Mouse (Mus musculus): Measurements from ENCODE around the gene Tnfrsf1b.
A peak's percentile ranks its signal among the peaks of the same experiment; 100 is the strongest.

The Tnfrsf1b gene

DNA sequence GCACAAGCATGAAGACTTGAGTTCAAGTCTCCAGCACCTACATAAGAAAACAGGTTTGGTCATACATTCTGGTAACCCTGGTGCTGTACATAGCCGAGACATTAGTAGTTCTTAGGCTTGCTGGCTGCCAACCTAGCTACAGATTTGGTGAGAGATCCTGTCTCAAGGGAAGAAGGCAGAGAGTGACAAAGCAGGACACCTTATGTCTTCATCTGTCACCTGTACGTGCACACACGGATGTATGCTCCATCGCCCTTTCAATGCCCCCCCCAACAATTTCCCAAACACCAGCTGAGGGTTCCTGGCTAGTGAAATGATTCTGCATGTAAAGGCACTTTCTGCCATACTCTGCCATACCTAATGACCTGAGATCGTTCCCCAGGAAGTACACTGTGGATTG, 9.5 kb upstream of the Tnfrsf1b start:
- DNase-seq = no peak

DNA sequence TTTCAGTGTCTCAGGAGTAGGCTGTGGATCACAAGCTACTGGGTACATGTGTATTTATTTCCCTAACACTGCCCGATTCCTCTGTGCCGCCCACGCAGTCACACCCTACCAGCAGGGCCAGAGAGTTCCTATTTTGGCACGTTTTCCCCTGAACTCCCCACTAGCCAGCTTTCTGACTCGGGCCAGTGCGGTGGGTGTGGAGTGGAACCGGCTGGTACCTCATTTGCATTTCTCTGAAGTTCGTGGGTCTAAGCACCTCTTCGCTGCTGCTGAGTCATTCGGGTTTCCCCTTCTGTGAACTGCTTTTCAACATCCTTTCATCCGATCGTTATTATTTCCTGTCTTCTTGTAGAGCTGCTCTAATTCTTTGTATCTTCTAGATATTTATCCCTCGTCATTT, 7.7 kb upstream of the Tnfrsf1b start:
- DNase-seq = peak; percentile 84 to 88

DNA sequence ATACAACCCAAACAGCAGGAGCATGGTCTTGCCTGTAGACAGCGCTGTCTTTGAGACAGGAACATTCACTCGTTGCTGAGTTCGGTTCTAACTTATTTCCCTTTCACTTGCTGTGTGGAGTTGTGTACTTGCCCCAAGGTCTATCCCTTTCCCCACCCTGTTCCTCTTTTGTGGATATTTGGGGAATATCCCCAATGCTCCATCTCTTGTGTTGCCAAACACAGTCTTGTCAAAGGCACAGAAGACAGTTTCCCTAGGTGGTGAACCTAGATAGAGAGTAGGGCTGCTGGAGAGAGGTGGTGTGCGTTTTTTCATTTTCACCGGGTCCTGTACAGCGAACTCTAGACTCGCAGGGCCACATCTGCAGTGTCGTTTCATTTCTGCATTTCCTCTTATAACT, 5.9 kb upstream of the Tnfrsf1b start:
- no peak for DNase-seq

DNA sequence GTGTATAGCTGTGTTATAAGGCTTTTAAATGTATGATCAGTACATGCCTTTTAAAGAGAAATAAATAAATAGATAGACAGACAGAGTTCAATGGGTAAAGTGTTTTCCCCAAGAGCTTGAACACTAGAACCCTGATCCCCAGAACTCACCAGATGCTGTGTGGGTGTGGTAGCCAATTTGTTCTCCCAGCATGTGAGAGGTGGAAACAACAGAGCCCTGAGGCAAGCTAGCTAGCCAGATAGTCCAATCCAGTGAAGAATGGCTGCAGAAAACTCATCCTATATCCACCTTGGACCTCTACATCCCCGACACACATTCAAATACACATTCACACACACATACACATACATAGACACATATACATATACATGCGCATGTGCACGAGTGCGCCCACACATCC, 4.9 kb upstream of the Tnfrsf1b start:
- DNase-seq = no peak

DNA sequence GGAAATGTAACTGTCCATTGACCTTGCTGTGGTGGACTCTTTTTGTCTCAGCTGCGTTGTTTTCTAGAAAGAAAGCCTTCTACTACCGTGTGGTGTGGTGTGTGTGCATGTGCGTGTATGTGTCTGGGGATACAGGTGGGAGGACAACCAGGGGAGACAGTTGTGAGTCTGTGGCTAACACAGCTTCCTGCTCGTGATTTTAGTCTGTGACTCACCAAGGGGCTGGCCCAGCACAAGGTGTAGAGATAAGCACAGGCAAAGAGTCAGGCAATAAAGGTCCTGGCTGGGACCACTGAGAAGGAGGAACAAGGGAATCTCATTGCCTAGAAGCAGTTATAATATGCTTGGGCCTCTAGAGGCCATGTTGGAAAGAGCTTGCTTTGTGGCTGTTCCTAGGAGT, 3.3 kb upstream of the Tnfrsf1b start:
- peak in 1 of 2 experiments; percentile 40 for DNase-seq

DNA sequence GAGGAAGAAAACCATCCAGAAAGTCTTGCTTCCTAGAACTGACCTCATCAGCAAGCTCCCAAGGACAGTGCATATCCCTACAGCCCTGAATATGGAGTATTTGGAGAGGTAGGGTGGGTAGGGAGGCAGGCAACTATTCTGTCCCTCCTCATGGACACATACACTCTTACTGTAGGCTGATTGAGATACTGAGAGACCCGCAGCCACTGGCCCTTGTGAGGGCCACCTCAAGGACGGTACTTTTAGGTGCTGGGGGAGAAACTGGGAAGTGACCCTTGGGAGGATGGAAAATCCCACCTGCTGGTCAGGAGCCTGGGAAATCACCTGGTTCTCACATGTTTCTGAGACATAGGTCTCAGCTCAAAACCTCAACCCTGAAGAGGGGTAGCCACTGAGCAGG, 886 bp upstream of the Tnfrsf1b start:
- no peak for DNase-seq

DNA sequence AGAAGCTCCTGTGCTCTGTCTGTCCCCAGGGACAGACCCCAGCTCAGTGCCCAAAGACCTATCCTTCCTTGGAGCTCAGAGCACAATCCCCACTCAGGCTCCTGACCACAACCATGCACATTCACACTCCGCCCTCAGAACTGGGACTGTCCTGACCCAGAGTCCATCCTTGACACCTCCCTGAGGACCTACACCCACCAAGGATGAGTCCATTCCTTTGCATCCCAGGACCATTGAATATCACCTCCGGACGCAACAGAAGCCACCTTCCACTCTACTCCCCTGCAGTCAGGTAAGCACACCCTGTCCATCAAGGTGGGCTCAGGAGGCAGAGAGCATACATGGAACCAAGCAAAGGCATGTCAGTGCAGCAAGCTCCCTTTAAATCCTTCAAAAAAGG, 1.1 kb downstream of the Tnfrsf1b start:
- no peak for DNase-seq

DNA sequence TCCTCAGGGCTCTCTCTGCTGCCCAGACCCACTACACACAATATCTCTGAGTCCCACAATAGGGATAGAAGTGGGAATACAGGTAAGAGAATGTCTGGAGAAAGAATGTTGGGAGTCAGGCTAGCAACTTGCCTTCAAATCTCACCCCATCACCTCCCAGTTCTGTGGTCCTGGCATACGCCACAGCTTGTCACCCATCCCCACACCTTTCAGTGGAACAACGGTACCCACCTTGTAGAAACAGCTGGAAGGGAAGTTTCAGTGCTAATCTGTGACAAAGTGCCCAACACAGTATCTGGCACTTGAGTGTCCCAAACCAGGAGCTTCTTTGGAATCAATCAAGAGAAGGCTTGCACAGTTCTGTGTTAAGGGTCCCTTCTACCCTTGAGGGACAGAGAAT, 2.0 kb downstream of the Tnfrsf1b start:
- DNase-seq = no peak

DNA sequence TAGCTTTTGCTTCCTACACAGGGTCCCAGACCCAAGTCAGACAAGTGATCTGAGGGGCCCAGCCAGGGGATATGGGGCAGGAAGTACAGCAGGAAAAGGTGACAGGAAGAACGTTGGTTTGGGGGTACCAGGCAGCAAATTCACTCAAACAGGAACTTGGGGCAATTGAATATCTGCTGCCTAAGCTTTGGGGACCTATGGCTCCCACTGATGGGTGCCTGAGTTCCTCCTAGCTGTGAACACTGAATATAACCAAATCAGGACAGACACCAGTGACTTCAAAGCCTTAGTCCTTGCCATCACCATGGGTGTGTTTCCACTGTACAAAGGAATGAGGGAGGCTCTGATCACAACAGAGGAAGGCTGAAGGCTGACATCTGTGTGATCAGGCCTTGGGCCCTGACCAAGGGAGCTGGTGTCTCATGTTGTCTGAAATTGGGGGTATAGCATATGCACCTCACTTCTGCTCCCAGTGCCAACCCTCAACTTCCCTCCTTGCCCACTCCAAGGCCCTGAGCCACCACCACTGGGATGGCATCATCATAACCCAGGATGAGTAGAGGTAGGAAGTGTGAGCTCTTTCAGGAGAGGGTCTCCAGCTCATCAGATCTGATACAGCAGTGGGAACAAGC, 3.8 kb downstream of the Tnfrsf1b start:
- DNase-seq = peak in 1 of 2 experiments; percentile 25

DNA sequence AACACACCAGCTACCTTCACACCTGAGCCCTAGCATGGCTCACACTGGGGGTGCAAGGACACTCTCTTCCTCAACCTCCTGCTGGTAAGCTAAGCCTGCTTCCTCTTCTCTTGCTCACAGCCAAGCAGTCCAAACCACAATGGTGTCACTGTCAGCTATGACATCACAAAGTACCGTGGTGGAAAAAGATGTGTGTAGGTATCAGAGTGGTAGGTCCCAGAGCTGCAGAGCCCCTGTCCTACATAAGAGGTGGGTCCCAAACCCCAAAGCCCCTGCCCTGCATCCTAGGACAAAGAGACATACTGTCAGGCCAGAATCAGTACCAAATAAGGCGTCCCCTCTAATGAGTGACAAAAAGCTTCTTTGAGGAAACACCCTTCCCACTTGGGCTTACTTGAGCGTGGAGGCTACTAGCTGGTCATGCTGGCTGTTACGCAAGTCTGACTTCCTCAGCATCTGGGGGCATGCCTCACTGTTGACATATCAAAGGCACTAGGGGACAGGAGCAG, 5.9 kb downstream of the Tnfrsf1b start:
- DNase-seq = peak; percentile 88

DNA sequence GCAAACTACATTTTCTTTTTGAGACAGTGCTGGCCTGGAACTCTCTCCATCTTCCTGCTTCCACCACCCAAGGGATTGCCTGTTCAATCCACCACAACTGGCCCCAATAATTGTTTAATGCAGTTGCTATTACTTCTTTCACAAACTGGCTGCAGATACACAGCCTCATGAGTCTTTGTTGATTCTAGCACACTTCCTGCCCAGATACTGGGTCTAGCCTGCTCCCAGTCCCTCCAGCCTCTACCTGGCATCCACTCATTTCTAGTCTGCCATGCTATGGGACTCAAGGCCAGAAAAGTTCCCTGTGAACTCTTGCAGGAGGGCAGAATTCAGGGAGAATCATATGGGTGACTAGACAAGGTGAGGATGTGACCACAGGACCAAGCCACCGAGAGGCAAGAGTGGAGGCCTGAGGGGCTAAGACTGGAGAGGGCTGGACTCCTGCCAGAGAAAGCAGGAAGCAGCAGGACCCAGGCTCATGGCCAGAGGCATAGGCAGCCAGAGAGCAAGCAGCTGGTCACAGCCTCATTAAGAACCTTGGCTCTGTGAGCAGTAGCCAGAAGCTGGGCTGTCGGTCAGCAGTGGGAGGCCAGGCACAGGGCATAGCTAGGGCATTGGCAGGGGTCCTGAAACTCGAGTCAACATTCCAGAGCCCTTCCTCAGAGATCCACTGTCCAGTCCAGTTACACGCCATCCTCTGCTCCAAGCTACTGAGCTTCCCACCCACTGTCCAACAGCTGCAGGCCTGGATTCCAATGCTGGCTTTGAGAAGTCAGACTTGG, 7.4 kb downstream of the Tnfrsf1b start:
- DNase-seq = no peak

DNA sequence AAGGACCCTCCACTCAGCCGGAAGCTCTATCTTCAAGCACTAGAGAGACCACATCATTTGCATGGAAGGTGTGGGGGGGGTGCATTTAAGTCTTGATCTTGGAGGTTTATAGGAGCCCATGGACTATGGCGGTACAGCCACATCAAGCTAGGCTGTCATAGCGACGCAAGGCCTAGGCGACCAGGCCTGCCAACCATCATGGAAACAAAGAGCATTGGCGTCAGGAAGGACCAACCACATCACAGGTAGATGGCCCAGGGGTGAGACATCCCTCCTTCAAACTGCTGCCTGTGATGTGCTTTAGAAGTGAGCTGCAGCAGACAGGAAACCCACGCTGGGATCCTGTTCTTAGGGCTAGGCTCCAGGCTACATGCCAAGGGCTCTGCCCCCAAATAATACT, 10.6 kb downstream of the Tnfrsf1b start:
- DNase-seq = peak; percentile 51 to 60

DNA sequence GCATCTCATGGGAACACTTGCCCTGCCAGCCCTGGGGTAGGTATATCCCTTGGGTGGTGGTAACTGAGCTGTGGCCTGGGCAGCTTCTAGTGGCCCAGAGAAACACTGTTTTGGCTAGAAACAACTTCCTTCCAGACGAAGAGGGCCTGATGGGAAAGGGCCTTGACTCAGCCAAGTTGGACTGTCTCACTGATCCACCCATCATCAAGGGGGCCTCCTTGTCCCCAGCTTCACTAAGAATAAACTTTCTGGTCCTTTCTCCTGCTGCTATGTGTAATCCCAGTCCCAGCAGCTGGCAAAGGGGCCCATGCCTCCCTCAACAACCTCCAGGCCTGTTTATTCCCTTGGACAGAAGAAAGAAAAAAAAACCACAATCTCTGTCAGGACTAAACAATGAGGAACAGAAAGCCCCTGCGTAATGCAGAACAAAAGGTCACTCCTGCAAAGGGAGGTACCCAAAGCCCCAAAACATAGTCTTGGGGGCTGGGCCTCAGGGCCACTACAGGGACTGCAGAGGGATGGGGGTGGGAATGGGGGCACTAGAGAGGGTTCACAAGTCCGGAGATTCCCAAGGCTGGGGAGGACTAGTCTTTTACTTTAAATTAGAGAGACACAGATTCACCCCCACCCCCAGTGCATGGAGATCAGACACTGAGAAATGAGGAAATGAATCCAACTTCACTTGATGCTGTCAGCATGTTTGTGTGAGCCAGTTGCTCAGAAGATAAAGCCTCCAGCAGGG, 13.0 kb downstream of the Tnfrsf1b start:
- peak; percentile 63 to 71 for DNase-seq

DNA sequence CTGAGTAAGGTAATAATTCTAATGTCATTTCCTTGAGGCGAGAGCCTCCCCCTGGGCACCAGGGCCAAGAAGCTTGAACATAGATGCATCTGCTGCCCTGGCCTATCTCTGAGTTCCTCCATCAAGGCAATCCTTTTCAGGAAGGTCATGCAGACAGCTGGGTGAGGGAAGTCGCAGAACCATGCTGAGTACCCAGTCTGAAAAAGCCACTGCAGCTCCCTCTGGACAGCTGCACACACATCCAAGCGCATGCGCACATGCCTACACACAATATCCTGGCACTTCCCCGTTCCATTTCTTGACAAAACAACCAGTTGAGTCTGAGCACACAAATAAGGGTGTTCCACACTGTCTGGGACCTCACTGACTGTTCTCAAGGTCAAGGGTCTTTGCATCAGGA, 14.9 kb downstream of the Tnfrsf1b start:
- DNase-seq = no peak

DNA sequence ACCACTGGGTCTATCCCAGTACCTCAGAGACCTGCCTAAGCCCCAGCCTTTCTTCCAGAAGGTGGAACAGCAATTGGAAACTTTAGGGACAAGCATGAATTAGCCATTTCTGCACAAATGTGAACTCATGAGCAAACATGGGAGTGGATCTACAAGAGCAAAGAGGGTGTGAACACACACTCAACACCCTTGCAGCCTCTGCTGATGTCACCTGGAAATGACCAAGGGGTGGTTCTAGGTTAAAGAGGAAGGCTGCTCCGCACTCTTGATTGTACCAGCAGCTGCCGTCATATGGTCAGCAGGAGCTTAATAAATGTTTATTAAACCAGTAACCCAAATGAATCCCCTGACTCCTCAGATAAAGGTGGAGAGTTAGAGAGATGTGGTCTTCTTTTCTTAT, 16.0 kb downstream of the Tnfrsf1b start:
- DNase-seq = no peak

DNA sequence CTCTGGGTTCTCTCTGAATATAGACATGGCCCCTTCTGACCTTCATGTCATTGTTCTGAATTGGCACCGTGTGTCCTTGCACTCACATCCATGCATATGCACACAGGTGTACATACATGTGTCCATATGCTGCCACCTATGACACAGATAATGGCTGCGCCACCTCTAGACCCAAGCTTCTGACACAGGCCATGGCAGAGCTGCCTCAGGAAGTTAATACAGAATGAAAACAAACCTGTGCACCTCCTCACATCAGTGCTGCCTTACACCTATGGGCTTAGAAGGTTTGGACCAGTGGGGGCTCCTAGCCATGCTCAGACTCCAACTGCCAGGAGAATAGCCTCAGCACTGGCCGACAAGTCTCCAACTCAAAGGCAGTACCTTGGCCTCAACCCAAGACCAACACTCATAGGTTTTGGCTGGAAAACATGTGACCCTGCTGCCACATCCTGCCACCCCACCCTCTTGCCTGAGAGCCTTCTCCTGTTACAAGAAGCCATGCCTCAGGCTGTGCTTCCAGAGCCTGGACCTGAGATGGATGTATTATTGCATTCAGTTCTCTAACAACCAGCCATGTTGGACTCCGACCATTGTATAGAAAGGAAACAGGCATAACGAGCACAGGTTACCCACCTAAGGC, 17.0 kb downstream of the Tnfrsf1b start:
- DNase-seq = no peak

DNA sequence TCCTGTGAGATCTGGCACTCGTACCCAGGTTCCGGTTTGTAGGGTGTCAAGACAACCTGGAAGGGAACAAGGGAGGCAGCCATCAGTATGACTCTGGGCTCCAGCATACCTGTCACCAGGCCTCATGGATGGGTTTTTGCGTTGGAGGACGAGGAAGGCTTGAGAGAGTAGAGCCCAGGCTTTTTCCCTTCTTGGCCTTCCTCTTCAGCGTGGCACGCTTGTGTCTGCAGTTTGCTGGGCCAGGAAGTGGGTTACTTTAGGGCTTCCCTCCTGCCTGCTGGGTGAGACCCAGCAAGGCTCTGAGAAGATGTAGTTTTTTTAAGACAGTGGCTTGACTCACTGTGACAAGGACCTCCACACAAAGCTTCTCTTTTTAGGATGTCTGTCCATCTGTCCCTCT, 17.6 kb downstream of the Tnfrsf1b start:
- DNase-seq = no peak

DNA sequence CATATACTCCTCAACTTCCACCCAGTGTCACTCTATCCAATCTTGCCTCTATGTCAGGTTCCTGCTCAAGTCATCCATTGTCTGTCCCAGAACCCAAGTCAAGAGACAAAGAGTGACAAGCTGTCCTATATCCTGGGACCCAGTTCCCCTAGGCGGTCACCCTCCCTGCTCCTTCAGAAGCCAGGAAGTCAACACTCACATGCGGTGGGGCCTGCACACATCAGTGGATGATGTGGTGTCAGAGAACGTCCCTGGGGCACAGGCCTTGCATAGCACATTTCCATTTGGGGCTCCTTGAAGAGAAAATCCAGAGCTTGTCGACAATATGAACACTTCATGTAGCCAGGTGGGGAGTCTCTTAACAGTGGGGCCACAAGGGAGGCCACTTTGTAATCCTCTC, 22.1 kb downstream of the Tnfrsf1b start:
- DNase-seq = no peak

DNA sequence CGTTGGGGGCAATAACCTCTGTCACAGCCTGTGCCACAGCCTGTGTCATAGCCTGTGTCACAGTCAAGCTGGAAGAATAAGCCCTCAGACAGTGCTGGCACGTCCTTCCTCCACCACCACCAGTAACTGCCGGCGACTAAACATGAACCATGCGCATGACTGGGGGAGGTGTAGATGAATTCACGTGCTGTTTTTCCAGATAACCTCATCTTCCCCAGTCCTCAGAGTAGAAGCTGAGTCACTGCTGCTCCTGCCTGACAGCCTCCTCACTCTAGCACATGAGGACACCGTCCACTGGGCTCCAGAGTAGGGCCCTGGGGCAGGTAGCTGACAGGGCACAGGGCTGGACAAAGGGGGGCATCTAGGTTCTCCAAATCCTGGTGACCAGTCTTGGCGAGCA, 24.6 kb downstream of the Tnfrsf1b start:
- DNase-seq = no peak

DNA sequence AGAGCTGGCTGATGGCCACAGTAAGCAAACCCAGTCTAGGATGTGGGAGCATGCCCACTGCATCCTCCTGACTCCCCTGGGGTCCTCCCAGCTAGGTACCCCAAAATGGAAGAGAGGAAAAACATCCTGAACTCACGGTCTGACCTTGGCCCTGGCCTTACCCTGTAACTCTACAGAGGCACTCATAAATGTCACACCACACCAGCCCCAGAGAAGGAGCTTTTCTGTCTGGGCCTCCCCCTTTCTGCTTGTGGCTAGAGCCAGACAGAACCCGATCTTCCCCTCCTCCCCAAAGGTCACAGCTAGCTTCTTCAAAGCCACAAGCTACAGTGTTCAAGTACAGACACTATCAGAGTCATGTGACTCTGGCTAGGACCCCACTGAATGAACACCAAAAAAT, 25.3 kb downstream of the Tnfrsf1b start:
- no peak for DNase-seq

DNA sequence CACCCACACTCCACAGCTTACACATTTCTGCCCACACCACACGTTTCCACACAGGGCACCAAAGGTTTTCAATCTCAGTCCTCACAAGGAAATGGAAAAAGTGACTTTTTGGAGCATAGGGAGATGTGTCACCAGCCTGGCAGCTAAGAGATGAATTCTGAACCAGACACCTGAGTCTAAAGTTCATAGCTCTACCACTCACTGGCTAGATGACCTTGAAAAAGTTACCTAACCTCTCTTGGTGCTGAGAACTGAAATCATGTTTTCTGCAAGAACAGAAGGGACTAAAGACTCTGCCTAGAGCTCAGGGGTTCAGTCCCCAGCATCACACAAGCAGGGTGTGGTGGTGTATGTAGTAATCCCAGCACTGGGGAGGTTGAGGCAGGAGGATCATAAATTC, 26.7 kb downstream of the Tnfrsf1b start:
- DNase-seq = no peak

DNA sequence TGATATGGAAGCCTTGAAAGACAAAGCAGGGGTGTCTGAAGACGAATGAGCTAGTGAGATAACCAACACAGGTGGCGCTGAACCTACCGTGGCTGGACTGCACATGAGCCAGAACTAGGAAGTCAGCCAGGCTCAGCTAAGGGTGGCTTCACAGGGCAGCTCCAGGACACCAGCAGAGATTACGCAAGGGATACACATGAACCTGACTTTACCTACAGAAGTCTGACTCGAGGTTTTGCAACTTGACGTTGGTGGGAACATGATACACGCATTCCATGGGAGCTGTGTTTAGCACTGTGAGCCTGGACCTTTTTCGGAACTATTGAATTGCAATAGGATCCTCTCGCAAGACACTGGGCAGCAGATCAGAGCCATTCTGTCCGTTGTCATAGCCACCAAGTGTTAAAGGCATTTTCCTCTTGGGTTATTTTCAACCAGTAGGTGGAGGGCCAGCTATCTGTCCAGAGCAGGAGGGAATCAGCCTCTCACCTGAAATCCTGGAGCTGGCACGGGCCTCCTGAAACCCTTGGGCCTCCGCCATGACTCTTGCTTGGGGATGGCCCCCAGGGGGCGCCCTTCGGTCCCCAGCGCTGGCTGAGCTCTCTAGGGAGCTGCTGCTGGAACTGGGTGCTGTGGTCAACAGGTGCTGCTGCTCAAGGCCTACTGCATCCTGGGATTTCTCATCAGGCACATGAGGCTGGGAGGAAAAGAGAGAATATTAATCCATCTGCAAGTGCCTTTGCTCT, 27.3 kb downstream of the Tnfrsf1b start:
- DNase-seq = peak; percentile 80

DNA sequence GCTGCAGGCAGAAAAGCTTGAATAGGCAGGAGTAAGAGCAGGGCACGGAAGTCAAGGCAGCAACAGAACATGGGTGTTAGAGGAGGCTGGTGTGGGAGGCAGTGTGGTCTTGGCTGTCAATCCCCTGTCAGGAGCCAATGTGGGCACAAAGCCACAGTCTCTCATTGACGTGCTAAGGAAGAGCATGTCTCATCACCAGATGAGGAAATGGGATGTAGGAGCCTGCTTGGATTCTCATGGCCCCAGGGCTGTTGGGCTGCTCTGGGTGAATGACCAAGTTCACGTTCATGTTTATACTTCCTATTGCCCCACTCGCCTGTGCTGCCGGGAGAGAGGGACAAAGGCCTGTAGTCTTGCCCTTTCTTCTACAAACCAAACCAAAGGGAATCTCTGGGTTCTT, 28.8 kb downstream of the Tnfrsf1b start:
- DNase-seq = no peak
